Mouse (Mus musculus) megakaryocyte-erythroid progenitor cell, adult 5-6 weeks (primary cell): Measurements from ENCODE around the gene Pcdh15. TPM values are rescaled to one million over a fixed set of nuclear protein-coding genes. Genes with fewer than 3 reads are reported as not detected.

Experiments used
- ATAC-seq: replicated peaks from 2 replicates; pipeline ENCODE4 v1.8.0; 2016; ENCODE audit warnings: mild to moderate bottlenecking, inconsistent platforms; ENCODE audit not compliant: severe bottlenecking, poor library complexity, low FRiP score, low TSS enrichment
- total RNA-seq, 2 experiments: library from RNA; stranded (forward) in 1 of 2; stranded (reverse) in 1 of 2; fragments of 200-1000, 215-1000 nt in 1 of 2; fragments of >200 nt in 1 of 2; fragmentation: Nextera tagmentation in 1 of 2; gene quantifications; 2 replicates each; pipeline ENCODE4 v1.2.3; 2014 to 2017

Pcdh15 gene
- total RNA-seq, 2 experiments from 2014 or later: not detected

- no peak for ATAC-seq
Observed at GRCm38 (mm10) chr10:73753876-73754275, 654.7 kb downstream of the Pcdh15 start.

- no peak for ATAC-seq
Observed at GRCm38 (mm10) chr10:73782945-73783344, 683.8 kb downstream of the Pcdh15 start.

- no peak for ATAC-seq
Observed at GRCm38 (mm10) chr10:73788163-73788562, 689.0 kb downstream of the Pcdh15 start.

GRCm38 (mm10) chr10:73805069-73805468 is 705.9 kb downstream of the Pcdh15 start:
- ATAC-seq: no peak

- ATAC-seq: no peak
Observed at GRCm38 (mm10) chr10:73812311-73812710, 713.2 kb downstream of the Pcdh15 start.

- ATAC-seq: no peak
Observed at GRCm38 (mm10) chr10:73821657-73822583, 722.8 kb downstream of the Pcdh15 start.

GRCm38 (mm10) chr10:73823214-73823613 is 724.1 kb downstream of the Pcdh15 start:
- no peak for ATAC-seq

- ATAC-seq: no peak
Observed at GRCm38 (mm10) chr10:73826354-73826753, 727.2 kb downstream of the Pcdh15 start.

- no peak for ATAC-seq
Observed at GRCm38 (mm10) chr10:73828781-73829180, 729.6 kb downstream of the Pcdh15 start.

GRCm38 (mm10) chr10:73844998-73845397 is 745.9 kb downstream of the Pcdh15 start:
- ATAC-seq: no peak

GRCm38 (mm10) chr10:73862181-73862580 is 763.0 kb downstream of the Pcdh15 start:
- no peak for ATAC-seq

- no peak for ATAC-seq
Observed at GRCm38 (mm10) chr10:73878055-73878728, 779.0 kb downstream of the Pcdh15 start.

GRCm38 (mm10) chr10:73878729-73879067 is 779.6 kb downstream of the Pcdh15 start:
- ATAC-seq: no peak

- ATAC-seq: no peak
Observed at GRCm38 (mm10) chr10:73887771-73888170, 788.6 kb downstream of the Pcdh15 start.

GRCm38 (mm10) chr10:73892251-73892650 is 793.1 kb downstream of the Pcdh15 start:
- ATAC-seq: no peak

- no peak for ATAC-seq
Observed at GRCm38 (mm10) chr10:73896086-73896607, 797.0 kb downstream of the Pcdh15 start.

- no peak for ATAC-seq
Observed at GRCm38 (mm10) chr10:73899165-73899564, 800.0 kb downstream of the Pcdh15 start.

- ATAC-seq: no peak
Observed at GRCm38 (mm10) chr10:73907626-73908025, 808.5 kb downstream of the Pcdh15 start.

GRCm38 (mm10) chr10:73908568-73908967 is 809.4 kb downstream of the Pcdh15 start:
- no peak for ATAC-seq

- ATAC-seq: no peak
Observed at GRCm38 (mm10) chr10:73915170-73915569, 816.0 kb downstream of the Pcdh15 start.
